Mouse (Mus musculus) hindbrain, embryonic 14.5 days (tissue): Measurements from ENCODE around the gene Hoxb6. TPM values are rescaled to one million over a fixed set of nuclear protein-coding genes. Genes with fewer than 3 reads are reported as not detected.

ENCODE experiments used
- ATAC-seq: fragments of 200-750 bp; cut with Nextera tagmentation; 2 replicates; pipeline ENCODE4 v1.8.0; 2017; ENCODE audit warnings: moderate number of reproducible peaks, mild to moderate bottlenecking, moderate TSS enrichment, moderate library complexity; ENCODE audit not compliant: low FRiP score
- DNase-seq: peaks from one replicate; pipeline ENCODE4 v3.0.0-alpha.2; 2015; ENCODE audit warnings: low spot score
- H3K27ac ChIP-seq: fragments of 300-500 bp; sonication (generic); 2 replicates; pipeline ENCODE4 v1.5.1; 2014; ENCODE audit warnings: mild to moderate bottlenecking, moderate library complexity
- H3K27me3 ChIP-seq: fragments of 300-500 bp; sonication (generic); 2 replicates; pipeline ENCODE4 v1.6.1; 2014; ENCODE audit warnings: mild to moderate bottlenecking, low read length, mixed read lengths; ENCODE audit not compliant: control insufficient read depth, insufficient read depth
- H3K36me3 ChIP-seq: fragments of 300-500 bp; sonication (generic); replicated peaks from 2 replicates; pipeline ENCODE4 v1.6.1; 2014; ENCODE audit not compliant: control insufficient read depth, insufficient read depth
- H3K4me1 ChIP-seq: fragments of 300-500 bp; sonication (generic); replicated peaks from 2 replicates; pipeline ENCODE4 v1.6.1; 2014; ENCODE audit warnings: antibody characterized with exemption, low read length, mixed read lengths; ENCODE audit not compliant: control insufficient read depth, insufficient read depth
- H3K4me2 ChIP-seq: fragments of 300-500 bp; sonication (generic); replicated peaks from 2 replicates; pipeline ENCODE4 v1.6.1; 2014; ENCODE audit warnings: mild to moderate bottlenecking, moderate library complexity
- H3K4me3 ChIP-seq: fragments of 300-500 bp; sonication (generic); replicated peaks from 2 replicates; pipeline ENCODE4 v1.5.1; 2014; ENCODE audit warnings: mild to moderate bottlenecking, low read length
- H3K9ac ChIP-seq: fragments of 300-500 bp; sonication (generic); 2 replicates; pipeline ENCODE4 v1.6.1; 2014
- H3K9me3 ChIP-seq: fragments of 300-500 bp; sonication (generic); 2 replicates; pipeline ENCODE4 v1.6.1; 2016; ENCODE audit warnings: low read length; ENCODE audit not compliant: control insufficient read depth
- WGBS: fragments of 180-500 bp; shearing (Covaris S2); extraction: QIAGEN DNeasy Blood & Tissue Kit; methylation state at CpG from one replicate; pipeline ENCODE4 v1.1.7; 2014; 5-methylcytosine and 5-hydroxymethylcytosine counted together
- microRNA counts: library from miRNA; unstranded; fragments of <30 nt; microRNA quantifications from one replicate; lab custom pipeline; 2016
- microRNA-seq: library from miRNA; unstranded; fragments of <30 nt; microRNA quantifications from one replicate; pipeline ENCODE4, GENCODE M21; 2016
- polyA plus RNA-seq: library from polyadenylated mRNA; unstranded; fragments of >200 nt; fragmentation: Nextera tagmentation; extraction: Ambion mirVana; gene quantifications from 2 replicates; pipeline ENCODE4 v1.2.1, GENCODE M21; 2014

The Hoxb6 gene
- polyA plus RNA-seq, 1 experiment from 2014 or later = 90.1 TPM

DNA sequence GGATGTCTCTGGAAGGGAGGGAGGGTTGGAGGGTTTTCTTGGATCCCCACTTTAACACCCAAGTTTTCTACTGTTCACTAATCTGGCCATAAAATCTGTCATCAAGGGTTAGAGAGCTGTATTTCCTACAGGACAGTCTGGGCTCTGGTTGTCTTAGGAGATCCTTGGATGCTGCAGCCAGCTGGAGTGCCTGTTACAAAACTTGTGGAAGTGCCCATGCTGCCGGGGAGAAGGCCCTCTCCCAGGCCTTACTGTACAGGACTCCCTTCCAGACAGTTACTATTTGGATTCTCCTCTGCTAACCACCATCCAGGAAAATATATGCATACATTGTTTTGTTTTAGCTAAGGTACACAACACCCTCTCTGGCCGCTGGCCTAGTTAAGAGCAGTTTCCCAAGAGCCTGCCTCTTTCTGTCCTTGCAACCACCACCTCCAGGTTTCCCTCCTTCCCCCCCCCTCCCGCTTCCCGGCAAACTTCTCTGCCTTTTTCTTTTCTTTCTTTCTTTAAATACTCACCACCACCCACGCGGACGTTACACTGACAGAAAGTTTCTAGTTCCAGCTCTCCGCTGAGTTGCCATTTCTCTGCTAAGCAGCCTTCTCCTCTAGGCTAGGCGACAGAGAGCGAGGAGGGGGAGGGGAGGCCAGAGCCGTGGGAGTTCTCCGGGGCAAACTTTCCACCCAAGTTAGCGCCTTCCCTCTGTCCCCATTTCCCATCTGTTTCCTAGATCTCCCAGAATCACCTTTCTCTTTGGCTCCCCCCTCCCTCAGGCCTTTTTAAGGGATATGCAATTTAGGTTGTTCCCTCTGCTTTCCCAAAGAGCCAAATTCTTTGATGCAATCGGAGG, 57.4 kb downstream of the Hoxb6 start:
- Histone ChIP-seq H3K27me3 (peaks cover 55% of the 10 kb centered on the region), H3K36me3 (0 out of 2 replicates have a peak, but pooled peaks cover 9% of the 10 kb centered on the region), H3K4me3 (peak overlapping the region; percentile 20), H3K4me1 (peaks cover 47% of the 10 kb centered on the region), H3K4me2 (peak overlapping the region; percentile 71), H3K27ac (peak overlapping the region; percentile 99), H3K9me3 (no peaks in the 10 kb centered on the region), H3K9ac (peak overlapping the region; percentile 55)
- WGBS = 2% methylated on average over 14 of the region's 14 CpGs
- ATAC-seq (no peak), DNase-seq (peak; percentile 54)

DNA sequence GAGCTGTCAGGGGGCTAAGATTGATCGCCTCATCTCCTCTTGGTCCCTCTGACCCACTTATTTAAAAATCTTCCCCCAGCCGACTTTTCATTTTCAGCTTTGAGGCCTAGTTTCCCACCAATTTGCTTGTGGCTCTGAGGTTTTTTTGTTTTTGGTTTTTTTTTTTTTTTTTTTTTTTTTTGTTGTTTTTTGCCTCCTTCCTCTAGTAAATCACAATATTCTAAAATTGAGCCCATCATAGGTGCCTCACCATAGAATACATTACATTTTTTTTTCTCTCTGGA, 58.0 kb downstream of the Hoxb6 start, which contains the start of gene Hoxb2:
TSS of gene Hoxb2 (plus strand) at position 185 of the 284 bp plus-strand sequence.
- no peak for ATAC-seq
- Histone ChIP-seq H3K36me3 (0 out of 2 replicates have a peak, but pooled peaks cover 9% of the 10 kb centered on the region), H3K27ac (peak within 1 kb of the TSS; percentile 99), H3K4me3 (peak within 1 kb of the TSS; percentile 68), H3K4me2 (peak within 1 kb of the TSS; percentile 71), H3K9me3 (no peaks in the 10 kb centered on the region), H3K9ac (peak within 1 kb of the TSS; percentile 98), H3K4me1 (peaks cover 45% of the 10 kb centered on the region), H3K27me3 (peaks cover 50% of the 10 kb centered on the region)
- peak; percentile 48 for DNase-seq
- WGBS = 2% methylated on average over 2 of the region's 2 CpGs

DNA sequence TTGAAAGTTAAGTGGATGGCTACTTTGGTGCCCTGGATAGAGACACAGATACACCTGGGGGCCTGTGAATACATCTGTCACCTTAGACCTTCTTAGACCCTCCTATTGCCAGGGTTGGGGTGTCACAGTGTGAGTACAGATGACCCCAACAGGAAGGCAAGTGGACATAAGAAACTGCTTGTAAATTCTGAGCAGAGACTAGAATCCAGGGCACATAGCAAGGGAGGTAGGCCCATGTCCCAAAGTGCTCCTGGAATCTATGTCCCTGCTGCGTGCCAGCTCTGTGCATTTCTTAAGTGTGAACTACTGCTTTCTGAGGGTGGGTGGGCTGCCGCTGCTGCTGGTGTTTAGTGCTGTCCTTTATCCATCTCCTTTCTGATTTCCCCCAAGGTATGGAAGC, 58.5 kb downstream of the Hoxb6 start:
- Histone ChIP-seq H3K4me1 (peaks cover 43% of the 10 kb centered on the region), H3K4me2 (peak overlapping the region; percentile 71), H3K4me3 (peak overlapping the region; percentile 68), H3K36me3 (0 out of 2 replicates have a peak, but pooled peaks cover 9% of the 10 kb centered on the region), H3K27ac (peak overlapping the region; percentile 99), H3K9me3 (no peaks in the 10 kb centered on the region), H3K27me3 (peaks cover 49% of the 10 kb centered on the region), H3K9ac (peak overlapping the region; percentile 98)
- ATAC-seq (no peak), DNase-seq (peak; percentile 25)
- 7% methylated on average over 2 of the region's 2 CpGs for WGBS

MicroRNAs encoded within 50 kb of the gene (microRNA counts, 519-probe panel; counts per million panel counts)
- 6,554 counts per million, percentile 87 among the panel's probes with 10 or more counts for microRNA mmu-miR-10a (lab: Ali Mortazavi, UCI)
- not detected for microRNA mmu-miR-196a (lab: Ali Mortazavi, UCI)

Small RNAs within 50 kb of the gene (microRNA-seq; reads per million reads assigned to microRNA genes)
- gene Mir10a (90,772 reads per million, percentile 100 among the genes with 10 or more reads in this experiment), gene Mir196a-1 (not detected)

Other genes with a start within 250 kb of the Hoxb6 start
- 32.3 and 38.6 TPM in 2 replicates for gene Ube2z, start 227.1 kb upstream of the Hoxb6 start, polyA plus RNA-seq
- gene Atp5g1, start 216.8 kb upstream of the Hoxb6 start, polyA plus RNA-seq = 950 and 1,009 TPM in 2 replicates
- not detected in 2 replicates for gene Calcoco2, start 180.5 kb upstream of the Hoxb6 start, polyA plus RNA-seq
- 0.33 and 0.37 TPM in 2 replicates for gene Ttll6, start 158.7 kb upstream of the Hoxb6 start, polyA plus RNA-seq
- gene Hoxb13, start 98.2 kb upstream of the Hoxb6 start, polyA plus RNA-seq = not detected in 2 replicates
- 10.7 and 22.4 TPM in 2 replicates for gene Hoxb9, start 21.0 kb upstream of the Hoxb6 start, polyA plus RNA-seq
- gene Hoxb8, start 10.6 kb upstream of the Hoxb6 start, polyA plus RNA-seq = 41.2 and 50.6 TPM in 2 replicates
- gene Hoxb7, start 5.9 kb upstream of the Hoxb6 start, polyA plus RNA-seq = 40.8 and 45.6 TPM in 2 replicates
- gene Hoxb5, start 10.9 kb downstream of the Hoxb6 start, polyA plus RNA-seq = 140 and 157 TPM in 2 replicates
- gene Hoxb4, start 25.8 kb downstream of the Hoxb6 start, polyA plus RNA-seq = 4.0 and 5.4 TPM in 2 replicates
- gene Hoxb3, start 30.9 kb downstream of the Hoxb6 start, polyA plus RNA-seq = 12.8 and 17.2 TPM in 2 replicates
- gene Hoxb2, start 58.0 kb downstream of the Hoxb6 start, polyA plus RNA-seq = 39.5 and 42.9 TPM in 2 replicates
- gene Hoxb1, start 73.3 kb downstream of the Hoxb6 start, polyA plus RNA-seq = 0.33 and 0.56 TPM in 2 replicates
- gene Skap1, start 172.1 kb downstream of the Hoxb6 start, polyA plus RNA-seq = 7.3 and 10.3 TPM in 2 replicates